Mouse (Mus musculus) ES-Bruce4 (cell line): ENCODE data around the gene Acta1.

Source experiments
- CTCF ChIP-seq: IDR thresholded peaks from one replicate; pipeline ENCODE4 v1.8.1; 2011; ENCODE audit warnings: low read depth, low read length
- POLR2A ChIP-seq: IDR thresholded peaks from one replicate; pipeline ENCODE4 v1.8.1; 2011; ENCODE audit warnings: low read length; ENCODE audit not compliant: insufficient read depth

DNA sequence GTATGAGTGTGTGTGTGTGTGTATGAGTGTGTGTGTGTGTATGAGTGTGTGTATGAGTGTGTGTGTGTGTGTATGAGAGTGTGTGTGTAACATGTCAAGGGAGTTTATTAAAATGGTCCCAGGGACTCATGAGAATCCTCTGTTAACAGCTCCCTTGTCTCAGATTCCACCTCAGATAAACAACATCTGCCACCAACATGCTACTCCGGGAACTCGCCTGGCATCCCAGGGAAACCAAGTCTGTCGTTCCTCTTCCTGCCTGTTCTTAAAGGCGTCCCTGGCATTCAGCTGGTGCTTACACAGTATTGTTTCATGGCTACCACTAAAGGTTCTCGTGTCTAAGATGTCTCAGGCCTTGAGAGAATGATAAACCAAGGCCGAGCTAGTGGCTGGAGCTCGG lies 50.2 kb downstream of the Acta1 start:
- TF ChIP-seq CTCF (no peak), POLR2A (no peak)
